Comparison of ENCODE assay signal across 8 mouse cellular contexts in genomic region chr4:129742232-129743009, GRCm38 (mm10). TPM values are rescaled to one million over a fixed set of nuclear protein-coding genes. Genes with fewer than 3 reads are reported as not detected.
DNase-seq lines count a peak whose midpoint lies in the region; ATAC-seq and TF ChIP-seq lines count a peak whose summit lies in the region.

TSS of gene Khdrbs1 (minus strand) at chr4:129742303.

- H3K4me2 ChIP-seq in CH12.LX (ENCODE audit: insufficient read depth, low read depth, poor library complexity, severe bottlenecking), result peak within 1 kb of the TSS; percentile 92
- peak within 1 kb of the TSS; percentile 59 for H3K4me2 ChIP-seq in forebrain, embryonic 11.5 days (ENCODE audit: low read depth, low read length, severe bottlenecking)
- H3K4me2 ChIP-seq in heart, embryonic 16.5 days (ENCODE audit: low read depth, low read length), result peak within 1 kb of the TSS; percentile 80
- H3K4me2 ChIP-seq in liver, embryonic 15.5 days, result peak within 1 kb of the TSS; percentile 90
- H3K4me2 ChIP-seq in neural tube, embryonic 12.5 days (replicated peaks), result peak within 1 kb of the TSS; percentile 86

- peak within 1 kb of the TSS; percentile 85 for H3K27ac ChIP-seq in CH12.LX (ENCODE audit: insufficient read depth, low read depth)
- H3K27ac ChIP-seq in forebrain, embryonic 11.5 days (ENCODE audit: low read depth, low read length), result peak within 1 kb of the TSS; percentile 99
- peak within 1 kb of the TSS; percentile 97 for H3K27ac ChIP-seq in heart, embryonic 16.5 days (ENCODE audit: low read length)
- peak within 1 kb of the TSS; percentile 89 for H3K27ac ChIP-seq in liver, embryonic 15.5 days (replicated peaks)
- H3K27ac ChIP-seq in neural tube, embryonic 12.5 days, result peak within 1 kb of the TSS; percentile 96

- TF ChIP-seq POLR2A in CH12.LX (IDR thresholded peaks at IDR 0.05; ENCODE audit: low read depth, low read length), result peak; percentile 78

- no peak for TF ChIP-seq EP300 in CH12.LX (IDR thresholded peaks at IDR 0.05; ENCODE audit: low read length)

- dilution Hi-C loops in CH12.LX (cut with MboI; ENCODE audit: extremely low pct_ligation_motif_present, extremely low pct_unique_long_range_greater_than_20kb, low sequenced_read_pairs), result no loop called here

- peak; percentile 94 for ATAC-seq in forebrain, embryonic 11.5 days (replicated peaks; ENCODE audit: low FRiP score)
- ATAC-seq in heart, embryonic 16.5 days (replicated peaks; ENCODE audit: extremely low read depth, insufficient read depth, low FRiP score), result peak; percentile 94
- ATAC-seq in liver, embryonic 15.5 days (ENCODE audit: insufficient read depth), result peak; percentile 91
- ATAC-seq in neural tube, embryonic 12.5 days (ENCODE audit: low FRiP score, low read depth), result peak; percentile 93

- no peaks in the 10 kb centered on the region for H3K9me3 ChIP-seq in CH12.LX (replicated peaks; ENCODE audit: low read length)
- H3K9me3 ChIP-seq in forebrain, embryonic 11.5 days (ENCODE audit: control insufficient read depth, low read length), result no peaks in the 10 kb centered on the region
- no peaks in the 10 kb centered on the region for H3K9me3 ChIP-seq in heart, embryonic 16.5 days (replicated peaks; ENCODE audit: control insufficient read depth, low read length)
- no peaks in the 10 kb centered on the region for H3K9me3 ChIP-seq in liver, embryonic 15.5 days (replicated peaks)
- H3K9me3 ChIP-seq in neural tube, embryonic 12.5 days, result no peaks in the 10 kb centered on the region

- TF ChIP-seq CTCF in CH12.LX (conservative IDR thresholded peaks at IDR 0.05 in 1 of 2, IDR thresholded peaks at IDR 0.05 in 1 of 2; ENCODE audit: low read depth in 2 of 2, low read length in 2 of 2), result no peak

- H3K4me1 ChIP-seq in CH12.LX (ENCODE audit: control insufficient read depth in 1 of 2, insufficient read depth in 2 of 2), result peaks cover 3 to 38% of the 10 kb centered on the region in 2 experiments; a peak in 3 of 4 replicates
- peaks cover 5% of the 10 kb centered on the region; the same call in 1 of the 2 replicates for H3K4me1 ChIP-seq in forebrain, embryonic 11.5 days (replicated peaks; ENCODE audit: control insufficient read depth, insufficient read depth, low read length)
- H3K4me1 ChIP-seq in heart, embryonic 16.5 days (ENCODE audit: control insufficient read depth, insufficient read depth, low read length), result peaks cover 17% of the 10 kb centered on the region
- H3K4me1 ChIP-seq in liver, embryonic 15.5 days (replicated peaks), result peaks cover 37% of the 10 kb centered on the region
- H3K4me1 ChIP-seq in neural tube, embryonic 12.5 days, result peaks cover 17% of the 10 kb centered on the region

- in situ Hi-C loops in CH12.LX (cut with MboI; ENCODE audit: low pct_ligation_motif_present, low pct_unique_long_range_greater_than_20kb, low sequenced_read_pairs), result no loop called here

- peaks cover 44% of the 10 kb centered on the region for H3K79me2 ChIP-seq in CH12.LX (replicated peaks; ENCODE audit: control insufficient read depth, extremely low read depth, insufficient read depth, poor library complexity, severe bottlenecking)

- DNase-seq in CH12.LX (ENCODE audit: extremely low read depth), result peak; percentile 97
- DNase-seq in c-Kit-positive CD71-positive TER-119-negative erythroid progenitor cells, embryonic 14.5 days (ENCODE audit: low read depth), result peak; percentile 98
- peak; percentile 99 for DNase-seq in forebrain, embryonic 11.5 days (ENCODE audit: low spot score)
- DNase-seq in kidney, postnatal 36 days, result peak; percentile 97 to 99
- DNase-seq in telencephalon, adult 2 months (ENCODE audit: low read depth, low spot score), result peak; percentile 95

- H3K9ac ChIP-seq in CH12.LX (ENCODE audit: insufficient read depth, low read depth), result peak within 1 kb of the TSS; percentile 82
- peak within 1 kb of the TSS; percentile 99 for H3K9ac ChIP-seq in forebrain, embryonic 11.5 days (ENCODE audit: low read length)
- peak within 1 kb of the TSS; percentile 100 for H3K9ac ChIP-seq in heart, embryonic 16.5 days (ENCODE audit: low read length)
- H3K9ac ChIP-seq in liver, embryonic 15.5 days, result peak within 1 kb of the TSS; percentile 98
- H3K9ac ChIP-seq in neural tube, embryonic 12.5 days, result peak within 1 kb of the TSS; percentile 100

- H3K4me3 ChIP-seq in CH12.LX (replicated peaks in 1 of 3; ENCODE audit: low read depth in 2 of 3, low read length in 2 of 3, poor library complexity in 1 of 3), result peak within 1 kb of the TSS; percentile 87 to 99 (median 98)
- peak within 1 kb of the TSS; percentile 100 for H3K4me3 ChIP-seq in forebrain, embryonic 11.5 days (ENCODE audit: low read depth, low read length)
- H3K4me3 ChIP-seq in heart, embryonic 16.5 days (ENCODE audit: low read length), result peak within 1 kb of the TSS; percentile 100
- peak within 1 kb of the TSS; percentile 100 for H3K4me3 ChIP-seq in liver, embryonic 15.5 days (replicated peaks)
- H3K4me3 ChIP-seq in neural tube, embryonic 12.5 days, result peak within 1 kb of the TSS; percentile 99

- under 1% methylated on average over 67 of the region's 76 CpGs for whole genome bisulfite sequencing in forebrain, embryonic 11.5 days
- 0% methylated on average over 69 of the region's 76 CpGs for WGBS in heart, embryonic 16.5 days
- 1% methylated on average over 75 of the region's 76 CpGs for WGBS in liver, embryonic 15.5 days (ENCODE audit: insufficient replicate concordance)
- WGBS in neural tube, embryonic 12.5 days, result under 1% methylated on average over 76 of the region's 76 CpGs

- peaks cover 0 to 14% of the 10 kb centered on the region in 2 experiments for H3K36me3 ChIP-seq in CH12.LX (replicated peaks in 1 of 2; ENCODE audit: control insufficient read depth in 1 of 2, insufficient read depth in 1 of 2, low read length in 1 of 2)
- H3K36me3 ChIP-seq in forebrain, embryonic 11.5 days (ENCODE audit: control insufficient read depth, insufficient read depth, low read length), result no peaks in the 10 kb centered on the region
- no peaks in the 10 kb centered on the region for H3K36me3 ChIP-seq in heart, embryonic 16.5 days (ENCODE audit: control insufficient read depth, insufficient read depth)
- peaks cover 8% of the 10 kb centered on the region; the same call in 1 of the 2 replicates for H3K36me3 ChIP-seq in liver, embryonic 15.5 days (replicated peaks)
- no peaks in the 10 kb centered on the region for H3K36me3 ChIP-seq in neural tube, embryonic 12.5 days

- H3K27me3 ChIP-seq in CH12.LX (replicated peaks), result no peaks in the 10 kb centered on the region
- no peaks in the 10 kb centered on the region for H3K27me3 ChIP-seq in forebrain, embryonic 11.5 days (ENCODE audit: control insufficient read depth, insufficient read depth, low read length)
- H3K27me3 ChIP-seq in heart, embryonic 16.5 days (ENCODE audit: control insufficient read depth, insufficient read depth, low read length), result no peaks in the 10 kb centered on the region
- H3K27me3 ChIP-seq in liver, embryonic 15.5 days, result no peaks in the 10 kb centered on the region
- no peaks in the 10 kb centered on the region for H3K27me3 ChIP-seq in neural tube, embryonic 12.5 days (replicated peaks)

- TF ChIP-seq RAD21 in CH12.LX (IDR thresholded peaks at IDR 0.05; ENCODE audit: low read depth, low read length), result no peak

TF ChIP-seq in CH12.LX, 34 proteins besides CTCF, POLR2A, EP300 and RAD21 (continues in another document):
- TF ChIP-seq JUND (conservative IDR thresholded peaks at IDR 0.05; ENCODE audit: low read depth, low read length) (no peak), MYC (IDR thresholded peaks at IDR 0.05; ENCODE audit: low read depth, low read length) (peak; percentile 97), TBP (conservative IDR thresholded peaks at IDR 0.05; ENCODE audit: low read depth, low read length) (peak; percentile 60; the same call in 1 of the 2 replicates), SMC3 (IDR thresholded peaks at IDR 0.05; ENCODE audit: low read depth, low read length) (no peak), NRF1 (IDR thresholded peaks at IDR 0.05; ENCODE audit: low read depth, low read length) (peak; percentile 96), ZMIZ1 (IDR thresholded peaks at IDR 0.05; ENCODE audit: low read depth, low read length) (peak; percentile 86), MXI1 (IDR thresholded peaks at IDR 0.05; ENCODE audit: low read depth, low read length) (peak; percentile 99), MAX (IDR thresholded peaks at IDR 0.05; ENCODE audit: low read length) (peak; percentile 99), POLR2AphosphoS2 (IDR thresholded peaks at IDR 0.05; ENCODE audit: low read depth, low read length) (0 out of 2 replicates have a peak, but pooled peaks have one; percentile 62), ETS1 (conservative IDR thresholded peaks at IDR 0.05; ENCODE audit: low read depth, low read length) (peak; percentile 81), HCFC1 (IDR thresholded peaks at IDR 0.05; ENCODE audit: low read depth, low read length) (peak; percentile 78), MEF2A (IDR thresholded peaks at IDR 0.05; ENCODE audit: borderline replicate concordance, low read depth, low read length) (peak; percentile 61; the same call in 1 of the 2 replicates), JUN (IDR thresholded peaks at IDR 0.05; ENCODE audit: insufficient read depth, low read depth, low read length) (no peak), E2F4 (IDR thresholded peaks at IDR 0.05; ENCODE audit: insufficient replicate concordance, low read depth, low read length) (no peak), CHD1 (IDR thresholded peaks at IDR 0.05; ENCODE audit: low read depth, low read length) (0 out of 2 replicates have a peak, but pooled peaks have one; percentile 52), MAFK (IDR thresholded peaks at IDR 0.05; ENCODE audit: insufficient replicate concordance, low read length) (no peak), BHLHE40 (IDR thresholded peaks at IDR 0.05; ENCODE audit: low read depth, low read length) (peak; percentile 100), NELFE (IDR thresholded peaks at IDR 0.05; ENCODE audit: low read depth, low read length) (peak; percentile 92), ZKSCAN1 (IDR thresholded peaks at IDR 0.05; ENCODE audit: borderline replicate concordance, low read depth, low read length) (no peak), CHD2 (IDR thresholded peaks at IDR 0.05; ENCODE audit: low read length) (peak; percentile 94), USF2 (conservative IDR thresholded peaks at IDR 0.05; ENCODE audit: low read depth, low read length) (peak; percentile 76), GABPA (IDR thresholded peaks at IDR 0.05; ENCODE audit: insufficient replicate concordance, low read depth, low read length) (no peak), TCF12 (IDR thresholded peaks at IDR 0.05; ENCODE audit: low read depth, low read length) (peak; percentile 72)

RNA-seq across cellular contexts. Expression of gene Khdrbs1, which starts in this region (rescaled TPM):
- total RNA-seq in CH12.LX (2012; rRNA removed) (58.6 and 65.9 TPM in 2 replicates), CH12.LX (2014; rRNA removed) (67.4 and 79.0 TPM in 2 replicates)
- 125 TPM in 2 replicates for polyA plus RNA-seq in CH12.LX (2012; ENCODE audit: insufficient read length, low read depth)
- polyA plus RNA-seq in forebrain, embryonic 11.5 days (2014; fragmentation: Nextera tagmentation; extraction: Ambion mirVana), result 183 and 185 TPM in 2 replicates
- 63.4 and 65.8 TPM in 2 replicates for polyA plus RNA-seq in heart, embryonic 16.5 days (2015; fragmentation: Nextera tagmentation; extraction: Ambion mirVana)
- 25.7 and 26.1 TPM in 2 replicates for polyA plus RNA-seq in liver, embryonic 15.5 days (2015; fragmentation: Nextera tagmentation; extraction: Ambion mirVana)
- polyA plus RNA-seq in neural tube, embryonic 12.5 days (2016; fragmentation: Nextera tagmentation; extraction: Ambion mirVana), result 211 and 212 TPM in 2 replicates

Comparison
In these comparisons a context has a peak if more than half of its experiments do, and no peak if none do; other contexts are left out.
1. Peak in every context shown above with its lines: DNase-seq, ATAC-seq, H3K4me3 ChIP-seq and H3K27ac ChIP-seq.